Mouse (Mus musculus) left cerebral cortex, postnatal 14 days (tissue): Measurements from ENCODE around the gene Ptpdc1. TPM values are rescaled to one million over a fixed set of nuclear protein-coding genes. Genes with fewer than 3 reads are reported as not detected.
A peak's percentile ranks its signal among the peaks of the same experiment; 100 is the strongest.

Source experiments
- DNase-seq, 2 experiments: peaks; one replicate each; pipeline ENCODE4 v3.0.0; 2021 to 2022; ENCODE audit warnings: low spot score in 2 of 2, mixed read lengths in 1 of 2
- intact Hi-C: fragments of 180-260 bp; cut with DNase I; formaldehyde crosslinking; loops from one replicate; pipeline ENCODE4 v1.15.1; 2025
- total RNA-seq, 2 experiments: library from RNA; stranded (reverse); gene quantifications; 2 replicates each; pipeline ENCODE4 v1.2.3; 2021

The Ptpdc1 gene
- total RNA-seq, 2 experiments from 2014 or later = 22.7 to 25.5 TPM

GRCm38 (mm10) chr13:48564881-48565600 lies 60.4 kb downstream of the Ptpdc1 start:
- intact Hi-C loops = no loop called here
- no peak for DNase-seq

- intact Hi-C loops = no loop called here
Observed at GRCm38 (mm10) chr13:48562336-48562735, 63.1 kb downstream of the Ptpdc1 start.

GRCm38 (mm10) chr13:48561481-48561880 lies 64.0 kb downstream of the Ptpdc1 start:
- intact Hi-C loops = no loop called here
- DNase-seq = no peak

More at GRCm38 (mm10) chr13:48562336-48562735, 63.1 kb downstream of the Ptpdc1 start:
- no peak for DNase-seq

GRCm38 (mm10) chr13:48555976-48556375 lies 69.5 kb downstream of the Ptpdc1 start:
- intact Hi-C loops = no loop called here

GRCm38 (mm10) chr13:48554552-48554951 lies 70.9 kb downstream of the Ptpdc1 start:
- intact Hi-C loops = no loop called here
- DNase-seq = no peak

More at GRCm38 (mm10) chr13:48555976-48556375, 69.5 kb downstream of the Ptpdc1 start:
- DNase-seq = no peak

GRCm38 (mm10) chr13:48553511-48553910 lies 72.0 kb downstream of the Ptpdc1 start:
- no peak for DNase-seq
- intact Hi-C loops = no loop called here

GRCm38 (mm10) chr13:48552181-48553090 lies 73.0 kb downstream of the Ptpdc1 start:
- peak; percentile 92 to 94 for DNase-seq
- intact Hi-C loops = no loop called here

- no peak for DNase-seq
- intact Hi-C loops = no loop called here
Observed at GRCm38 (mm10) chr13:48548296-48548695, 77.2 kb downstream of the Ptpdc1 start.

GRCm38 (mm10) chr13:48547623-48548022 lies 77.8 kb downstream of the Ptpdc1 start:
- intact Hi-C loops = no loop called here

GRCm38 (mm10) chr13:48546330-48546917 lies 79.0 kb downstream of the Ptpdc1 start:
- DNase-seq = peak; percentile 99 to 100
- intact Hi-C loops = no loop called here

More at GRCm38 (mm10) chr13:48547623-48548022, 77.8 kb downstream of the Ptpdc1 start:
- no peak for DNase-seq

GRCm38 (mm10) chr13:48545476-48546281 lies 79.8 kb downstream of the Ptpdc1 start:
- DNase-seq = peak; percentile 97
- intact Hi-C loops = no loop called here

GRCm38 (mm10) chr13:48544867-48545266 lies 80.6 kb downstream of the Ptpdc1 start:
- no peak for DNase-seq
- intact Hi-C loops = no loop called here

- intact Hi-C loops = no loop called here
- DNase-seq = no peak
Observed at GRCm38 (mm10) chr13:48544391-48544790, 81.1 kb downstream of the Ptpdc1 start.

- intact Hi-C loops = no loop called here
- DNase-seq = no peak
Observed at GRCm38 (mm10) chr13:48540488-48540887, 85.0 kb downstream of the Ptpdc1 start.

- DNase-seq = no peak
- intact Hi-C loops = no loop called here
Observed at GRCm38 (mm10) chr13:48533441-48533840, 92.0 kb downstream of the Ptpdc1 start.

GRCm38 (mm10) chr13:48531448-48531847 lies 94.0 kb downstream of the Ptpdc1 start:
- DNase-seq = no peak
- intact Hi-C loops = no loop called here

GRCm38 (mm10) chr13:48530685-48531084 lies 94.8 kb downstream of the Ptpdc1 start:
- intact Hi-C loops = no loop called here
- DNase-seq = peak in 1 of 2 experiments; percentile 26

- no peak for DNase-seq
- intact Hi-C loops = loop anchor here (2.0 to 10.0 kb wide), 2 partner anchors 44 to 276 kb away; no protein-coding TSS in a partner anchor
Observed at GRCm38 (mm10) chr13:48529028-48529427, 96.4 kb downstream of the Ptpdc1 start.
